Mouse (Mus musculus) B cell, adult (primary cell): Measurements from ENCODE around the gene Ctf1. TPM values are rescaled to one million over a fixed set of nuclear protein-coding genes. Genes with fewer than 3 reads are reported as not detected.

Experiments
- total RNA-seq: library from RNA; stranded (reverse); gene quantifications from 4 replicates; pipeline ENCODE4 v1.2.4, GENCODE M21; 2023; ENCODE audit not compliant: inconsistent age

Gene Ctf1
- total RNA-seq: not detected in 4 replicates

DNA sequence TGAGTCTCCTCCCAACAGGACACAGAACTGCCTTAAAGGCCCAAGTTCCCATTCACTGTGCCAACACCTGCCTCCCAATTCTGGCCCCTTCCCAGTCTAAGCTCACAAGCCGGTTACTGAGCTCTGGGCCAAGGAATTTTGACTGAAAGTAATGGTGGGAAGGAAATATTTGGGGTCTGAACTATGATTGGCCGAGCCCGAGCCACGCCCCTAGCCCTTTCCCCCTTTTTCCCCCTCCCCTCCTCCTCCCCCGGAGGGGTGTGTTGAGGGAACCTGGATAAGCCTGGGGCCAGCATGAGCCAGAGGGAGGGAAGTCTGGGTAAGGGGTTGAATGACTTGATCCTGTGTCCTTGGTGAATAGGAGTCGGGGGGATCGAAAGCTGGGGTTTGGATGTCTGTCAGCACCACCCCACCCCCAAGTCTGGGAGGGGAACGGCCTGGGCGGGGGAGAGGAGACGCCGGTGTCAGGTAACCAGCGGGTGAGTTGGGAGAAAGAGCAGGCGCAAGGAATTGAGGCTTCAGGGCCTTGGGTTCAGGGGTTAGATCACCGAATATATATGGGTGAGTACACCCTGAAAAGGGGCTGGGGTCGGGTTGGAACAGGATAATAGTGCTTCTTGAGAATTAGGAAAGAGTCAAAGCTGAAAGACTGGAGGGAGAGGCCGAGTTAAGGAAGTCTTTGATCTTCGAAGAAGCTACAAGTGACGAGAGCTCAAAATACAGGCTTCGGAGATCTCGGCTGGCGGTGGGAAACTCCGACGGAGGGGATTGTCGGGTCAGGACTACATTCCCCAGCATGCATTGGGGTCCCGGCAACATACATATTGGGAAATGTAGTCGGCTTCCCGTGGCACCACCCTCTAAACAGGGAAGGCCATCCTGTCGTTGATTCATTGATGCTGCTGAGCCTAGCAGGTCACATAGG is at the start of gene Ctf1:
Ctf1 (plus strand) TSS at position 276 of the 925 bp plus-strand sequence.

DNA sequence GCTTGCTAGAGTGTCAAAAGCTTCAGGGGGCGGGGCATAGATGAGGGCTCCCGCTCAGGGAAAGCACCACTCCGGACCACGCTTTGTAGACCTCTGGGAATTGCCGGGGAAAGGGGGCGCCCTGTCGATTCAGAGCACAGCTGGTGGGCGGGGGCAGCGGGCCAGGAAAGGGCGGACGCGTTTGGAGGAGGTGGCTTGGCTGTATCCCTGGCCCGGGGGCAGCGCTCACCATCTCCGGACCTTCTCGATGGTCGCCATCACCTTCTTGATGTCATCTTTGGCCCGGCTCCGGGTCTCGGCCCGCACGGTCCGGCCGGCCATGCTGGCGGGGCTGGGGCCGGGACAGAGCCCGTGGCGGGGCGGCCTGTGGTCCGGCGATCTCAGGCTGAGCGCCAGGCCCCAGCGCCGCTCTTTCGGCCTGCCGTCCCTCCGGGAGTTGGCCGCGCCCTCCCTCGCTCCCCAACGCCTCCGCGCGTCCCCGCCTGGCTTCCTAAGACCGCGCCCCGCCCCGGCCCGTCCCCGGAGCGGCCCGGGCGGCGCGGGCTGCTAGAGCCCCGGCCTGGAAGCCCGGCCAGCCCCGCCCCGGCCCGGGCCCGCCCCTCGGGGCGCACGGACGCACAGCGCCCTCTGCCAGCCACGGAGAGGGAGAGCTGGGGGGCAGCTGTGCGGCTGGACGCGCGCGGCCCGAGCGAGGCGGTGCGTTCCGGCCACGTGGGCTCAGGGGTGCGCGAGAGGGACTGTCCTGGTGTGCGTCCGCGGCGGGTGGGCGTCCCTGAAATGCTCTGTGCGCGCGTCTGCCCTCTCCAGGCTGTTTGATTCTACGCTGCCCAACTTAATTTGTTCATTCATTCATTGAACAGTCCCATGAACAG is 4.1 kb upstream of the Ctf1 start, which contains the start of gene Bcl7c:
Bcl7c (minus strand) TSS at position 727 of the 872 bp plus-strand sequence.

DNA sequence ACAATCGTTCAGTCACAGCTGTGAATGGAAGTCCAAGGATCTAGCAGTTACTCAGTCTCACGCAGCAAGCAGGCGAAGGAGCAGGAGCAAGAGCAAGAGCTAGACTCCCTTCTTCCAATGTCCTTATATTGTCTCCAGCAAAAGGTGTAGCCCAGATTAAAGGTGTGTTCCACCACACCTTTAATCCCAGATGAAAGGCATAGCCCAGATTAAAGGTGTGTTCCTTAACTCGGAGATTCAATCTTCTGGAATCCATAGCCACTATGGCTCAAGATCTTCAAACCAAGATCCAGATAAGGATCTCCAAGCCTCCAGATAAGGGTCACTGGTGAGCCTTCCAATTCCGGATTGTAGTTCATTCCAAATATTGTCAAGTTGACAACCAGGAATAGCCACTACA is 19.5 kb downstream of the Ctf1 start, which contains the start of gene Ctf2:
Ctf2 (minus strand) TSS at position 101 of the 400 bp plus-strand sequence.

DNA sequence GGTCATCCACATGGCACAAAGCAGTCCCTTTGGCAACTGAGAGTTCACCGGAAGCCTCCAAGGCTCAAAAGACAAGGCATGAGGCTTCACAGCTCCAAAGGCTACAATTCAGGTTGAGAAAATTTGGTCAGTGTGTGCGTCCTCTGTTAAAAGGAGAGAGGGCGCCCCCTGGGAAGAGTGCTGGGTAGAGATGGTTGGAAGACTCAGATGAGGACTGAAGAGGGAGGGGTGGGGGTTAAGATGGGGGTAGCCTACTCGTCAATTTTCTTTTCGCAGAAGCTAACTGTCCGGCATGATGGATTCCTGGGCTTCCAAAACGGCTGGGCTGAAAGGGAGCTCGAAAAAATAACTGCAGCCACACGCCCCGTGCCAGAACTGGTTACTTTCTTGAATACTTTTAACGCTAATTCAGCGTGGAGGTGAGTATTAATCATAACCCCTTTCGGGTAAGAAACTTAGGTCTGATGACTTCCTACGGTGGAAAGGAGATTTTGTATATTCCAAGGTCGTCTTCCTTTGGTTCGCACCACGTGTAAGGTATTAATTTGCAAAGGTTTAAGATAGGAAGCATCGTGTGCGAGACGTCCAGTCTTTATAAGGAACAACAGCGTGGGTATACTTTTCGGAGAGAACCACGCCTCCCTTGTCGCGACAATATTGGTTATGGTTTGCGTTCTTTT is 32.0 kb downstream of the Ctf1 start, which contains the start of gene Fbxl19:
Fbxl19 (plus strand) TSS at position 178 of the 680 bp plus-strand sequence.

Other genes with a start within 250 kb of the Ctf1 start
- gene Fbrs, start 233.5 kb upstream of the Ctf1 start, total RNA-seq: 285 to 303 TPM (median 297 TPM) in 4 replicates
- 189 to 213 TPM (median 204 TPM) in 4 replicates for gene Srcap, start 200.8 kb upstream of the Ctf1 start, total RNA-seq
- gene Gm42715, start 193.2 kb upstream of the Ctf1 start, total RNA-seq: 44.3 to 55.2 TPM (median 53.5 TPM) in 4 replicates
- 2.6 to 2.9 TPM in 2 of 4 replicates, not detected in the others for gene Tmem265, start 151.3 kb upstream of the Ctf1 start, total RNA-seq
- gene Phkg2, start 139.4 kb upstream of the Ctf1 start, total RNA-seq: 122 to 139 TPM (median 127 TPM) in 4 replicates
- gene Ccdc189, start 124.1 kb upstream of the Ctf1 start, total RNA-seq: 0.77 to 2.0 TPM (median 1.4 TPM) in 4 replicates
- 135 to 149 TPM (median 147 TPM) in 4 replicates for gene Rnf40, start 124.0 kb upstream of the Ctf1 start, total RNA-seq
- gene Zfp629, start 96.9 kb upstream of the Ctf1 start, total RNA-seq: 2.8 to 6.4 TPM (median 3.5 TPM) in 4 replicates
- 43.3 to 65.2 TPM (median 58.3 TPM) in 4 replicates for gene Bcl7c, start 3.8 kb upstream of the Ctf1 start, total RNA-seq
- gene Ctf2, start 19.4 kb downstream of the Ctf1 start, total RNA-seq: not detected in 4 replicates
- gene Fbxl19, start 31.8 kb downstream of the Ctf1 start, total RNA-seq: 17.0 to 19.0 TPM (median 17.8 TPM) in 4 replicates
- 32.3 to 37.7 TPM (median 35.3 TPM) in 4 replicates for gene Orai3, start 57.1 kb downstream of the Ctf1 start, total RNA-seq
- gene Setd1a, start 63.9 kb downstream of the Ctf1 start, total RNA-seq: 73.8 to 89.8 TPM (median 79.6 TPM) in 4 replicates
- gene Gm49388, start 72.9 kb downstream of the Ctf1 start, total RNA-seq: 1.00 to 2.5 TPM (median 1.3 TPM) in 3 of 4 replicates, not detected in the other
- gene Hsd3b7, start 87.9 kb downstream of the Ctf1 start, total RNA-seq: 2.4 to 3.8 TPM (median 3.5 TPM) in 4 replicates
- gene Stx4a, start 111.6 kb downstream of the Ctf1 start, total RNA-seq: 141 to 145 TPM (median 144 TPM) in 4 replicates
- gene Stx1b, start 111.8 kb downstream of the Ctf1 start, total RNA-seq: not detected in 4 replicates
- 96.4 to 104 TPM (median 100 TPM) in 4 replicates for gene Zfp646, start 163.5 kb downstream of the Ctf1 start, total RNA-seq
- 10.2 to 19.0 TPM (median 14.3 TPM) in 4 replicates for gene Zfp668, start 164.1 kb downstream of the Ctf1 start, total RNA-seq
- 0.30 to 0.78 TPM (median 0.46 TPM) in 4 replicates for gene Prss53, start 178.2 kb downstream of the Ctf1 start, total RNA-seq
- gene Gm21974, start 182.7 kb downstream of the Ctf1 start, total RNA-seq: not detected in 4 replicates
- gene Vkorc1, start 182.9 kb downstream of the Ctf1 start, total RNA-seq: 13.7 to 16.1 TPM (median 14.6 TPM) in 4 replicates
- gene Bckdk, start 191.3 kb downstream of the Ctf1 start, total RNA-seq: 24.4 to 36.9 TPM (median 28.0 TPM) in 4 replicates
- gene Kat8, start 199.8 kb downstream of the Ctf1 start, total RNA-seq: 42.4 to 44.8 TPM (median 42.7 TPM) in 4 replicates
- not detected in 4 replicates for gene Prss8, start 217.4 kb downstream of the Ctf1 start, total RNA-seq
- 2.5 to 4.6 TPM (median 3.6 TPM) in 4 replicates for gene Prss36, start 234.0 kb downstream of the Ctf1 start, total RNA-seq